Mouse (Mus musculus) hindbrain, embryonic 15.5 days (tissue): ENCODE results near the gene Adcy7. TPM values are rescaled to one million over a fixed set of nuclear protein-coding genes. Genes with fewer than 3 reads are reported as not detected.

Source experiments
- ATAC-seq: fragments of 200-750 bp; cut with Nextera tagmentation; 2 replicates; pipeline ENCODE4 v1.8.0; 2017; ENCODE audit warnings: low read depth, moderate number of reproducible peaks, moderate TSS enrichment; ENCODE audit not compliant: low FRiP score
- H3K27ac ChIP-seq: fragments of 300-500 bp; sonication (generic); replicated peaks from 2 replicates; pipeline ENCODE4 v1.5.1; 2015; ENCODE audit warnings: mild to moderate bottlenecking, inconsistent platforms
- H3K27me3 ChIP-seq: fragments of 300-500 bp; sonication (generic); 2 replicates; pipeline ENCODE4 v1.6.1; 2015; ENCODE audit warnings: control low read depth, inconsistent platforms
- H3K36me3 ChIP-seq: fragments of 300-500 bp; sonication (generic); 2 replicates; pipeline ENCODE4 v1.6.1; 2015; ENCODE audit warnings: control low read depth, inconsistent platforms
- H3K4me1 ChIP-seq: fragments of 300-500 bp; sonication (generic); replicated peaks from 2 replicates; pipeline ENCODE4 v1.6.1; 2015; ENCODE audit warnings: control low read depth, inconsistent platforms
- H3K4me2 ChIP-seq: fragments of 300-500 bp; sonication (generic); 2 replicates; pipeline ENCODE4 v1.6.1; 2015; ENCODE audit warnings: moderate library complexity, mild to moderate bottlenecking, inconsistent platforms
- H3K4me3 ChIP-seq: fragments of 300-500 bp; sonication (generic); 2 replicates; pipeline ENCODE4 v1.5.1; 2015; ENCODE audit warnings: mild to moderate bottlenecking, inconsistent platforms
- H3K9ac ChIP-seq: fragments of 300-500 bp; sonication (generic); 2 replicates; pipeline ENCODE4 v1.6.1; 2015; ENCODE audit warnings: inconsistent platforms
- H3K9me3 ChIP-seq: fragments of 300-500 bp; sonication (generic); 2 replicates; pipeline ENCODE4 v1.6.1; 2016; ENCODE audit warnings: control low read depth, inconsistent platforms
- WGBS: fragments of 180-500 bp; shearing (Covaris S2); methylation state at CpG from one replicate; pipeline ENCODE4 v1.1.7; 2015; 5-methylcytosine and 5-hydroxymethylcytosine counted together
- polyA plus RNA-seq: library from polyadenylated mRNA; unstranded; fragments of >200 nt; fragmentation: Nextera tagmentation; extraction: Ambion mirVana; gene quantifications from 2 replicates; pipeline ENCODE4 v1.2.1, GENCODE M21; 2015

The Adcy7 gene
- polyA plus RNA-seq, 1 experiment from 2014 or later: 5.2 TPM

DNA sequence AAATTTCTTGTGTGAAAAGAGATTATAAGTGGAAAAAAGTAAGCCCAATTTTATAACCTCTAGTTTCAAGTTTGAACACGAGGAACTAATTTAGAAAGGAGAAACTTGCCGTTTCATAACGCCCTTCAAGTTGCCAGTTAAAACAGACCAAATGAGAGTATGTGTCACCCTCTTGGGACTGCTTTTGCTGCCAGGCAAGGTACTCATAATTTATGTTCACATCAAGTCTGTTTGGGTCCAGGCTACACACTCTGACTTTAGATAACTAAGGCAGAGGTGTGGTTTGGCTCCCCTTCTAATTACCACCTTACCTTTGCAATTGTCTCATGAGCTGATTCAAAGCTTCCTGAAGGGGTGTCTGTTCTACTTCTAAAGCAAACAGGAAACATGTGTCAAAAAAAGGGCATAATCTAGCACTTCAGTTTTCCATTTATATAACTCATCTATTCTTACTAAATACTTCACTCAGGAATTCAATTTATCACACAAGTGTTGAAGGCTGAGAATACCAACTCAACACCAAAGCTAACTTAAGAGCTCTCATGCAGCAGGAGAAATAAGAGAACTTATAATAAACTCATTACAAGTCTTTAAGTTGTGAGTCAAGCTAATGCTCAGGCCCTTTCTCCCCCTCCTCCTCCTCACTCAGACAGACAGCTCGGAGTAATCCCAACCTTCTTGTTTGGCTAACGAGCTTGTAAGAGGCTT, 85.2 kb downstream of the Adcy7 start:
- no peak for ATAC-seq
- Histone ChIP-seq H3K4me2 (no peak overlapping the region), H3K27ac (no peak overlapping the region), H3K36me3 (peaks cover 51% of the 10 kb centered on the region), H3K9me3 (no peaks in the 10 kb centered on the region), H3K9ac (no peak overlapping the region), H3K4me3 (no peak overlapping the region), H3K27me3 (no peaks in the 10 kb centered on the region), H3K4me1 (peaks cover 18% of the 10 kb centered on the region)
- WGBS: 85% methylated on average over 5 of the region's 5 CpGs

DNA sequence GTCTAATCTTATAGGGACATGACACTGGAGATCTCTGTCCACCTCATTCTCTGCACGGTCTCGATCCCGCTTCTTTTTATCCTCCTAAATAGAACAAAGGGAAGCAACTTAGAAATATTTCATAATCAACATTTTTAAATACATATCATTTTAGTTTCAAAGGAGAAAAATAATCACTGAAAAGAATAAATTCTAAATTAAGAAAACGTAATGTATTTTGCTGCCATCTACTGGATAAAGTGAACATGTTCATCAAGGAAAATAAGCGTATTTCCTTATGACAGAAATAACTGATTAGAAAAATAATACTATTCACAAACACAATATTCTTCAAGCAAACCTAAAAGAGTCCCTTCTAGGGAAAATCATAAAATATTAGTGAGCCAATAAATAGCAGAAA, 85.7 kb downstream of the Adcy7 start:
- no peak overlapping the region for H3K9ac ChIP-seq
- H3K27ac ChIP-seq: no peak overlapping the region
- H3K9me3 ChIP-seq: no peaks in the 10 kb centered on the region
- H3K4me2 ChIP-seq: no peak overlapping the region
- 80% methylated on average over 5 of the region's 5 CpGs for WGBS
- H3K4me3 ChIP-seq: no peak overlapping the region
- H3K27me3 ChIP-seq: no peaks in the 10 kb centered on the region
- peaks cover 45% of the 10 kb centered on the region for H3K36me3 ChIP-seq
- H3K4me1 ChIP-seq: peaks cover 23% of the 10 kb centered on the region
- no peak for ATAC-seq

DNA sequence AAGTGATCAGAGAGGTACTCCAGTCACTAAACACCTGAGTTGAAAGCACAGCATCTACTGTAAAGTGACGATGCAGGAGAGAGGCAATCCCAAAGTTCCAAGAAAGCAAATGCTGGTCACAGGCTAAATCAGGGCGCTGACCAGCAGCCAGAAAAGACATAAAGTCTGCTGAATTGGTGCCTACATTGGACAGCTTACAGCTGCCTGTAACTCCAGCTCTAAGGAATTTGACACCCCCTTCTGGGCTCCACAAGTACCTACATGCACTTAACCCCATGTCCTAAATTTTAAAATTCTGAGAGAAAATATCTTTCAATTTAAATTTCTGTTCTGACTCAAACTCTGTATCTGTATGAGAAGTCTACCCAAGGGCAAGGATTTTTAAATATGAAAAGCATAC, 87.8 kb downstream of the Adcy7 start:
- Histone ChIP-seq H3K36me3 (peaks cover 28% of the 10 kb centered on the region), H3K4me1 (peaks cover 23% of the 10 kb centered on the region), H3K27me3 (no peaks in the 10 kb centered on the region), H3K4me3 (peak overlapping the region; percentile 98), H3K27ac (no peak overlapping the region), H3K9me3 (no peaks in the 10 kb centered on the region), H3K9ac (no peak overlapping the region), H3K4me2 (peak overlapping the region; percentile 83)
- WGBS: 93% methylated on average over 2 of the region's 2 CpGs
- ATAC-seq: no peak

DNA sequence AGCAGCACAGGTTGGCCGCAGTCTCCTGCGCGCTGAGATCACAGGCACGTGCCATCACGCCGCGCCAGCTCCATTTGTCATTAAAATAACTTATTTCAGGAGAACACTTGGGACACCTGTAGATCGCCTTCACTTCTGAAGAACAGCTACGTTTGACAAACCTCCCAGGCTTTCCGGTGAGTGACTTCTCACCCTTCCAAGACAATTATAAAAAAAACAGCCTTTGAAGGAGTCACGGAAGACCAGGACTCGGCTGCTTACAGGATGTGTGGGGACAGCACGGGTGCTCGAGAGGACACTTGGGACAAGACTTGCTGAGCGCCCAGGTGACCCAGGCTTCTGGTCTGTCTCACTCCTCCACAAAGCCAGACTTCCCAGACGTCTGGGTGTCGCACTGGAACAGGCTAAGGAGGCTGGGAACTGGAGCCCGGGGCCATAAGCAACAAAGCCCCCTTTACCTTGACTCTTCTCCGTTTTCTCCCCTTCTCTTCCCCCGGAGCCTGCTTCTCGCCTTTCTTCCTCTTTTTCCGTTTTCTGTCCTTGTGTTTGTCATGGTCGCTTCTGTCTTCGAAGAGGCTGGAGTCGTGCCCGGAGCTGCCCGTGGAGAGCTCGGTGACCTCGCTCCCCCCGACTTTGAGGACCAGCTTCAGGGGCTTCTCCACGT, 89.0 kb downstream of the Adcy7 start:
- peaks cover 23% of the 10 kb centered on the region for H3K4me1 ChIP-seq
- peaks cover 20% of the 10 kb centered on the region for H3K36me3 ChIP-seq
- no peaks in the 10 kb centered on the region for H3K9me3 ChIP-seq
- H3K4me2 ChIP-seq: peak overlapping the region; percentile 83
- peak overlapping the region; percentile 90 for H3K27ac ChIP-seq
- H3K4me3 ChIP-seq: peak overlapping the region; percentile 98
- H3K9ac ChIP-seq: peak overlapping the region; percentile 95
- ATAC-seq: peak; percentile 35; the same call in 1 of the 2 replicates
- WGBS: 2% methylated on average over 31 of the region's 31 CpGs
- H3K27me3 ChIP-seq: no peaks in the 10 kb centered on the region

DNA sequence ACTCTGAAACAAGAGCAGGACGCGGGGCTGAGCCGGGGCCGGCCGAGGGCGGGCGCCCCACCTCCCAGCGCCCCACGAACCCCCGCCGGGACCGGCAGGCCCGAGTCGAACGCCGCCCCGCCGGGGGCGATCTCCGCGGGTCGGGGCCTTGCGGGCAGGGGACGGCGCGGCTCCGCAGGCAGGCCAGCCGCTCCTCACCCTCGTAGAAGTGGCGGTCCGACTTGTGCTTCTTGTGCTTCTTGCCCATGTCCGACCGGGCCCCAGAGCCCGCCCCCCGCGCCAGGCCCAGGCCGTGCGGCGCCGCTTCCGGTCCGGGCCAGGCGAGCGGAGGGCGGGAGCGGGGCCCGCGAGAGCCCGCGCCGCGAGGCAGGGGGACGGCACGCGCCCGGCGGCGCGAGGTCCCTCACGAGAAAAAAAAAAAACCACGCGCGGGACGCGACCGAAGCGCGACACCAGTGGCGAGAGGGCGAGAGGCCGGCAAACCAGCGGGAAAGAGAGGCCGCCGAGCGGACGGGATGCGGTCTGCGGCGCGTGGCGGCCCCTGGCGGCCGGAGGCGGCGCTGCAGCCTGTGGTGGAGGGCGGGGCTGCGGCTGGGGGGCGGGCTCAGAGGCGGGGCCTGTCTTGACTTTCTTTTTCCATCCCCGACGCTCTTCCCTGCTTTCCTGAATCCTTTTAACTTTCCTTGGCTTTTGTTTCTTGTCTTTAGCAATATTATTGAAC, 89.7 kb downstream of the Adcy7 start, which contains the start of gene Brd7:
Gene Brd7, minus strand, starts transcription at position 487 of the 721 bp plus-strand sequence.
- Histone ChIP-seq H3K36me3 (peaks cover 13% of the 10 kb centered on the region), H3K27me3 (no peaks in the 10 kb centered on the region), H3K4me1 (peaks cover 23% of the 10 kb centered on the region), H3K9me3 (no peaks in the 10 kb centered on the region), H3K4me2 (peak within 1 kb of the TSS; percentile 83), H3K9ac (peak within 1 kb of the TSS; percentile 95), H3K27ac (peak within 1 kb of the TSS; percentile 90), H3K4me3 (peak within 1 kb of the TSS; percentile 98)
- whole genome bisulfite sequencing: under 1% methylated on average over 81 of the region's 91 CpGs
- ATAC-seq: peak; percentile 90

DNA sequence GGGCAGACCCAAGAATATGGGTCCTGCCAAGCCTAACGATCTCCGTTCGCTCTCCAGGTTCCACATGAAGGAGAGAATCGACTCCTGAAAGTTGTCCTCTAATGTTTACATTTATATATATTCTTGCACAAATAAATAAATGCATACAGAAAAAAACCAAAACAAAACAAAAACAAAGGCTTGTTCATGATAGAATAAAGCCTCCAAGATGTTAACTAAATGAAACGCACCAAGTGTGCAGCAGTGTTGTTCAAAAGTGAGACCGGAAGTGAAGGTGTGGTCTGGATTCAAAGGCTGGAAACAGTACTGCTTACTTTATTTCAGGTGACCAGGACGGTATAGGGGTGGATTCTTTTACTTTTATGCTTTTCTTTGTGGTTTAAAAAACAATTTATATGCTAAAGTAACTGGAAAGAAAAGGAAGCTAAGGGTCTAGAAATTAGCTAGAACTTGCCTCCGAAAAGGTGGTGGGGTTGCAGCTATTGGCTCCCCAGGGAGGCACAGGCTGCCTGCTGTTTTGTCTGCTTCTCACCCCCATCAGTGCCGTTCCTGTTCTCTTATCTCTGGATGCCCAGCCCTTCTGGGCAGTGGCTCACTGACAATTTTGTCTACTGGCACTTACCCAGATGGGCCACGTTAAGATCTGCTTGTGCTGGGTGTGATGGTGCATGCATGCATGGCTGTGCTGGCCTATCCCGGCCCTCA, 90.4 kb downstream of the Adcy7 start:
- no peak for ATAC-seq
- H3K4me1 ChIP-seq: peaks cover 23% of the 10 kb centered on the region
- 37% methylated on average over 11 of the region's 11 CpGs for WGBS

DNA sequence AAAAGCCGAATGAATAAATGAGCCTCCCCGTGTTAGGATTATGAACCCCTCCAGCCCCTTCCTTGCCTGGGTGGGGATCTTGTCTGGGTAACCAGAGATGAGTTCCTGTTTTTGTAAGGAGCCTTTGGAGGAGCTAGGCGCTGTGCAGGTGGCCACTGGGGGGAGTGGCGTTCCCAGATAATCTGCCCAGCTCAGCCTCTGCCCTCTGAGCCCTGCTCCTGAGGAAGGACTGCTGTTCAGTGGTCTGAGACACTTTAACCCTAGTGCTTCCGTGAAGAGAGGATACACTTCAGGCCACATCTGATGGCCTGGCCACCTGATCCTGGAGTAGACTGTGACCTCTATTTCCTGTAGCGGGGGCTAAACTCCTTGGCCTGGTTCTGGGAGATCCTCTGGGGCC, 97.0 kb downstream of the Adcy7 start:
- Histone ChIP-seq H3K27ac (no peak overlapping the region), H3K9me3 (no peaks in the 10 kb centered on the region), H3K4me1 (peaks cover 8% of the 10 kb centered on the region), H3K4me2 (no peak overlapping the region), H3K36me3 (no peaks in the 10 kb centered on the region), H3K4me3 (no peak overlapping the region), H3K27me3 (no peaks in the 10 kb centered on the region), H3K9ac (no peak overlapping the region)
- 22% methylated on average over 6 of the region's 6 CpGs for WGBS
- no peak; the same call in 1 of the 2 replicates for ATAC-seq

More for the DNA sequence above, 90.4 kb downstream of the Adcy7 start:
- H3K9ac ChIP-seq: 0 out of 2 replicates have a peak overlapping the region, but pooled peaks have one; percentile 31
- H3K4me3 ChIP-seq: peak overlapping the region; percentile 98
- no peak overlapping the region for H3K27ac ChIP-seq
- no peaks in the 10 kb centered on the region for H3K9me3 ChIP-seq
- peaks cover 6% of the 10 kb centered on the region for H3K36me3 ChIP-seq
- peak overlapping the region; percentile 83 for H3K4me2 ChIP-seq
- H3K27me3 ChIP-seq: no peaks in the 10 kb centered on the region

DNA sequence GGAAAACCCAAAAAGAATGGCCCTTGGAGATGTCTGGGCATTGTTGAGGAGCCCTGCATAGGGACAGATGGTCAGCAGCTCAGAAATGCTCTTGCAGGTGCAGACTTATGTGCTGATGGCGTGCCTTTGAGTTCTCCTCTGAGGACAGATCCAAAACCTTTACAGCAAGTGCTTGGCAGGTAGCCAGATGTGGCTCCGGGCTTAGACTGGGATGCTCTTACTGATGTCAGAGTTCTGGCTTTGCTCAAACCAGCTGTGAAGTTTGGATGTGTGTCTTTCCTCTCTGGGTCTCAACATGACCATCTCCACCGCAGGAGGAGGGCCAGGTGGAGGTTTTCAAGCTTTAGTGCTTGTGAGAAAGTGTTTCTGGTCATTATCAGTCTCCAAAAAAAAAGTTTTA, 97.6 kb downstream of the Adcy7 start:
- no peak for ATAC-seq
- no peak overlapping the region for H3K9ac ChIP-seq
- no peak overlapping the region for H3K27ac ChIP-seq
- no peaks in the 10 kb centered on the region for H3K36me3 ChIP-seq
- H3K27me3 ChIP-seq: no peaks in the 10 kb centered on the region
- H3K4me3 ChIP-seq: no peak overlapping the region
- H3K4me2 ChIP-seq: no peak overlapping the region
- WGBS: 58% methylated on average over 3 of the region's 3 CpGs
- peaks cover 8% of the 10 kb centered on the region for H3K4me1 ChIP-seq
- no peaks in the 10 kb centered on the region for H3K9me3 ChIP-seq

DNA sequence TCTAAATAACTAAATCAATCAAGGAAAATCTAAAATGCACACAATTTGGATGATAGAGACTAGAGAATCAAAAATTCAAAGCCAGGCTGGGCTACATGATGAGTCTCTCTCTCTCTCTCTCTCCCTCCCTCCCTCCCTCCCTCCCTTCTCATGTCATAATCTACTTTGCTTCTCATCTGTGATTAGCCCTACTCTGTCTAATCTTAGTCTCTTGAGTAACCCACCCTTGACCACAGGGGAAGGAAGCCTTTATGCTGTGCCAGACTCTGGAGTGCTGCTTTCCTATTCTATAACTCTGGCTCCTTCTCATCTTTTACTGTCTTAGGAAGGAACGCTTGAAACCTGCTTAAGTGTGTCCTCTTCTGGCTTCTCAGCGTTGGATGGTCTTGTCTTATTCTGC, 99.3 kb downstream of the Adcy7 start:
- peaks cover 16% of the 10 kb centered on the region for H3K4me1 ChIP-seq
- H3K9ac ChIP-seq: no peak overlapping the region
- peaks cover 2% of the 10 kb centered on the region; the same call in 1 of the 2 replicates for H3K27me3 ChIP-seq
- H3K9me3 ChIP-seq: no peaks in the 10 kb centered on the region
- H3K27ac ChIP-seq: no peak overlapping the region
- no peak for ATAC-seq
- no peak overlapping the region for H3K4me3 ChIP-seq
- 91% methylated on average over 2 of the region's 2 CpGs for WGBS
- H3K4me2 ChIP-seq: no peak overlapping the region
- no peaks in the 10 kb centered on the region for H3K36me3 ChIP-seq

DNA sequence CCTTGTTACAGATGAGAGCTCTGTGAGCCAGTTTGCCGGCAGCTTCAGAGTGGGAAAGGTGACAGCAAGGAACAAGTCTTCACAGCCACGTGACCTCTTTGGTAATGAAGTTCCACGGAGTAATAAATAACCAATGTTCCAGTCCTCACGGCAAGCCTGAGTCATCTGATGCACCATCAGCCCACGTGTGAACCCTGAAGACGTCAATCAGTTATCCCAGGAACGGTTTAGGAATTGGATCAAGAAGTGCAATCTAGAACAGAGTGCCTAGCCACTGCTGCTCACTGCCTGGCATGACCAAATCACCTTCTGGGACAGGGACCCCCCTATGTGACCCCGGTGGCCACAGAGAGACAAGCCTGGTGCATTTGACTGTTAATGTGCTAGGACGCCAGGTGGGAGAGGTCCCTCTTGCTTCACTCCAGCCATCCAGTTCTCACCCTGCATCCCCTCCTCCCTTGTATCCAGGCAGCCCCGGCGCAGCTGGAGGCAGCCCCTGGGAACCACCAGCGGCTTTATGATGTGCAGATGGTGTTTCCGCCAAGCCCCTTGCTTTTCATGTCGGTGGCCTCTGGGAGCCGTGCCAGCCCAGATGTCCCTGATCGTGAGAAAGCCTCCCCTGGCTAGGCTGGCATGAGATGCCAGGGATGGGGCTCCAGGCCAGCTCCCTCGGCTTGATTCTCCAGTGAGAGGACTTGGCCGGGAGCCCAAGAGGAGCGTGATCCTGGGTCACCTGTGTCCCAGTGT, 104.8 kb downstream of the Adcy7 start:
- Histone ChIP-seq H3K27ac (no peak overlapping the region), H3K4me1 (peaks cover 18% of the 10 kb centered on the region), H3K9me3 (no peaks in the 10 kb centered on the region), H3K36me3 (no peaks in the 10 kb centered on the region), H3K4me2 (no peak overlapping the region), H3K4me3 (no peak overlapping the region), H3K27me3 (peaks cover 2% of the 10 kb centered on the region; the same call in 1 of the 2 replicates), H3K9ac (no peak overlapping the region)
- WGBS: 30% methylated on average over 19 of the region's 19 CpGs
- ATAC-seq: peak; percentile 87
